Mouse (Mus musculus): ENCODE results near the gene Slc39a13. TPM values are rescaled to one million over a fixed set of nuclear protein-coding genes. Genes with fewer than 3 reads are reported as not detected.

Slc39a13 gene
- total and polyA plus RNA-seq, 2 experiments from 2014 or later: 22.7 to 40.3 TPM

DNA sequence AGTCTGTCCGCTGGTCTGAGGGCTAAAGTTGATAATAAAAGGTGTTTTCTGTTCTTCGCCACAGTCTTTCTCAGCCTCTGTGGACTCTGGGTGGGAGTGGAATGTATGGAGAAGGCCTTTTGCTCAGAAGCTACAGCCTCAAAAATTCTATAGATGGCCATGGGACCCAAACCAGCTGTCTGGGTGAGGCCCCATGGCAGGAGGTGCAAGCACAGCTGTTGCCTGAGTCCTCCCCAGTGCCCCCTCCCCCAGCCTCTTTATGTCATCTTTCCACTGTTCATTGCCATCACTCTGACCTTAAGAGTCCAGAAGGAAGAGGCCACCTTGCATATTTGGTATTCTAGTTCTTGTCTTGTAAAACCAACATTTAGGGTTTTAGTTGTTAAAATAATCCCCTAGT lies 10.8 kb downstream of the Slc39a13 start:
- no peak overlapping the region for H3K9ac ChIP-seq (replicated peaks; ENCODE audit: low read length, poor library complexity, severe bottlenecking)
- no peak for TF ChIP-seq CTCF (IDR thresholded peaks at IDR 0.05)
- no peaks in the 10 kb centered on the region for H3K27me3 ChIP-seq (ENCODE audit: insufficient read depth, low read length)
- H3K27ac ChIP-seq (ENCODE audit: low read depth, low read length): no peak overlapping the region
- H3K4me3 ChIP-seq (ENCODE audit: low read depth, low read length): no peak overlapping the region
- peaks cover 3% of the 10 kb centered on the region; the same call in 1 of the 2 replicates for H3K4me1 ChIP-seq (ENCODE audit: insufficient read depth, low read length)
- WGBS: 95% methylated on average over 2 of the region's 2 CpGs
- H3K36me3 ChIP-seq (ENCODE audit: insufficient read depth, low read length): peaks cover 58% of the 10 kb centered on the region
- no peak for ATAC-seq (ENCODE audit: low FRiP score)
- DNase-seq (ENCODE audit: low spot score): no peak
- H3K4me2 ChIP-seq (ENCODE audit: low read depth, low read length, poor library complexity, severe bottlenecking): no peak overlapping the region
- no peaks in the 10 kb centered on the region for H3K9me3 ChIP-seq (ENCODE audit: low read length)

GRCm38 (mm10) chr2:91058435-91058834 lies 11.8 kb downstream of the Slc39a13 start:
- no peak for TF ChIP-seq CTCF (IDR thresholded peaks at IDR 0.05)
- H3K4me1 ChIP-seq (ENCODE audit: insufficient read depth, low read length): peaks cover 3% of the 10 kb centered on the region; the same call in 1 of the 2 replicates
- H3K36me3 ChIP-seq (ENCODE audit: insufficient read depth, low read length): peaks cover 53% of the 10 kb centered on the region
- H3K9me3 ChIP-seq (ENCODE audit: low read length): no peaks in the 10 kb centered on the region
- 92% methylated on average over 5 of the region's 5 CpGs for WGBS
- DNase-seq (ENCODE audit: low spot score) (no peak), ATAC-seq (ENCODE audit: low FRiP score) (no peak)
- H3K27me3 ChIP-seq (ENCODE audit: insufficient read depth, low read length): no peaks in the 10 kb centered on the region
- no peak overlapping the region for H3K9ac ChIP-seq (replicated peaks; ENCODE audit: low read length, poor library complexity, severe bottlenecking)
- no peak overlapping the region for H3K27ac ChIP-seq (ENCODE audit: low read depth, low read length)
- no peak overlapping the region for H3K4me2 ChIP-seq (ENCODE audit: low read depth, low read length, poor library complexity, severe bottlenecking)
- H3K4me3 ChIP-seq (ENCODE audit: low read depth, low read length): no peak overlapping the region

DNA sequence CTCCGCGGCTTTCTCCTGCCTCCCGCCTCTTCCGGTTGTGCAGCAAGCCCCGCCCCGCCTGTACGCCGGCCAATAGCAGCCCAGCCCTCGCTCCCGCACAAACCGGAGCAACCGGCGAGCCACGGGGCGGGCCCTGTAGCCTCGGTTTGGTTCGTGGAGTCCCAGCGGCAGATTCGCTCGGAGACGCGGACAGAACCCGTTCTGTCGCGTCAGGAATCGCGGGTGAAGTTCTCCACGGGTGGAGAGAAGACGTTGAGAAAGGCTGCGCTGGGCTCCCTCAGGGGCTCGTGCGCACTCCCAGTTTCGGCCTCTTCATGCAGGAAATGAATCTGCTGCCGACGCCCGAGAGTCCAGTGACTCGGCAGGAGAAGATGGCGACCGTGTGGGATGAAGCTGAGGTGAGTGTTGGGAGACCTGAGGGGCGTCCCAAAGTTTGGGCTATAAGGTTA lies 16.3 kb downstream of the Slc39a13 start, which contains the start of gene Psmc3:
Gene Psmc3 (plus strand): TSS at position 76 of the 449 bp plus-strand sequence.
- no peak for TF ChIP-seq CTCF (IDR thresholded peaks at IDR 0.05)
- Histone ChIP-seq H3K4me3 (ENCODE audit: low read depth, low read length) (peak within 1 kb of the TSS; percentile 80), H3K9me3 (ENCODE audit: low read length) (no peaks in the 10 kb centered on the region), H3K9ac (replicated peaks; ENCODE audit: low read length, poor library complexity, severe bottlenecking) (peak within 1 kb of the TSS; percentile 84), H3K4me2 (ENCODE audit: low read depth, low read length, poor library complexity, severe bottlenecking) (peak within 1 kb of the TSS; percentile 85), H3K4me1 (ENCODE audit: insufficient read depth, low read length) (peaks cover 3% of the 10 kb centered on the region; the same call in 1 of the 2 replicates), H3K36me3 (ENCODE audit: insufficient read depth, low read length) (peaks cover 33% of the 10 kb centered on the region), H3K27me3 (ENCODE audit: insufficient read depth, low read length) (no peaks in the 10 kb centered on the region), H3K27ac (ENCODE audit: low read depth, low read length) (peak within 1 kb of the TSS; percentile 97)
- ATAC-seq (ENCODE audit: low FRiP score) (peak; percentile 98), DNase-seq (ENCODE audit: low spot score) (peak; percentile 95)
- WGBS: under 1% methylated on average over 40 of the region's 40 CpGs

DNA sequence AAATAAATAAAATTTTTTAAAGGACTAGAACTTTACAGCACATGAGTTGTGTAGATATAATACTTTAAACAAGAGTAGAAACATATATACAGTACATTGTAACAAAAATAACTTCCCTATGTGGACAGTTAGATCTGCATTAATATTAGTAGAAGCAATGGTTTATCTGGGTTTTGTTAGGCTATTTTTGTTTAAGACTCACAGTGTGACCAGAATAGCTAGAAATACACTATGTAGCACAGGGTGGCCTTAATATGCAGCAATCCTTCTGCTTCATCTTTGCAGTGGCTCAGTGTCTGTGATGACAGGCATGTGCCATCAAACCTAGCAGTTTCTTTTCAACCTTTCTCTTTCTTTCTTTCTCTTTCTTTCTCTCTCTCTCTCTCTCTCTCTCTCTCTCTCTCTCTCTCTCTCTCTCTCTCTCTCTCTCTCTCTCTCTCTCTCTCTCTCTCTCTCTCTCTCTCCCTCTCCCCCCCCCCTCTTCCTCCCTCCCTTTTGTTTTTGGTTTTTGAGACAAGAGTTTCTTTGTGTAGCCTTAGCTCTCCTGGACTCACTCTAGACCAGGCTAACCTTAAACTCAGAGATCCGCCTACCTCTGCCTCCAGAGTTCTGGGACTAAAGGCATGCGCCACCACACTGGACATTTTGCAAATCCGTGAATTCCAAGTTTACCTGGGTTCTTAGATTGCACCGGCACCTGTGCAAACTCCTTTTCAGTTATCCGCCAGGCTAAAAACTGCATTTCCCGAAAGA lies 16.9 kb downstream of the Slc39a13 start:
- Histone ChIP-seq H3K36me3 (ENCODE audit: insufficient read depth, low read length) (peaks cover 28% of the 10 kb centered on the region), H3K4me2 (ENCODE audit: low read depth, low read length, poor library complexity, severe bottlenecking) (peak overlapping the region; percentile 85), H3K9ac (replicated peaks; ENCODE audit: low read length, poor library complexity, severe bottlenecking) (peak overlapping the region; percentile 84; the same call in 1 of the 2 replicates), H3K4me3 (ENCODE audit: low read depth, low read length) (peak overlapping the region; percentile 80), H3K27me3 (ENCODE audit: insufficient read depth, low read length) (no peaks in the 10 kb centered on the region), H3K9me3 (ENCODE audit: low read length) (no peaks in the 10 kb centered on the region), H3K27ac (ENCODE audit: low read depth, low read length) (no peak overlapping the region; the same call in 1 of the 2 replicates), H3K4me1 (ENCODE audit: insufficient read depth, low read length) (peaks cover 3% of the 10 kb centered on the region; the same call in 1 of the 2 replicates)
- 0% methylated on average over 6 of the region's 6 CpGs for WGBS
- peak; percentile 47; the same call in 1 of the 2 replicates for ATAC-seq (ENCODE audit: low FRiP score)
- TF ChIP-seq CTCF (IDR thresholded peaks at IDR 0.05): no peak
- no peak for DNase-seq (ENCODE audit: low spot score)

DNA sequence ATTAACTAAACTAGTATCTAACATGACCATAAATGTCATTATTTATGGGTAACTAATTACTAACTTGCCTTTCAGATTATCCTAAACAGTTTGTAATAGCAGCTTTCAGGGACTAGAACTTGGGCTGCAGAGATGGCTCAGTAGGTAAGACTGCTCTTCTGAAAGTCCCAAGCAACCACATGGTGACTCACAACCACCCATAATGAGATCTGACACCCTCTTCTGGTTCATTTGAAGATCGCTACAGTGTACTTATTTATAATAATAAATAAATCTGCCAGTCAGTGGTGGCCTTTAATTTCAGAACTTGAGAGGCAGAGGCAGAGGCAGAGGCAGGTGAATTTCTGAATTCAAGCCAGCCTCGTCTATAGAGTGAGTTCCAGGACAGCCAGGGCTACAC lies 17.5 kb downstream of the Slc39a13 start:
- no peak for DNase-seq (ENCODE audit: low spot score)
- TF ChIP-seq CTCF (IDR thresholded peaks at IDR 0.05): peak; percentile 26; the same call in 1 of the 2 replicates
- H3K9me3 ChIP-seq (ENCODE audit: low read length): no peaks in the 10 kb centered on the region
- H3K36me3 ChIP-seq (ENCODE audit: insufficient read depth, low read length): peaks cover 22% of the 10 kb centered on the region
- no peak overlapping the region for H3K9ac ChIP-seq (replicated peaks; ENCODE audit: low read length, poor library complexity, severe bottlenecking)
- peaks cover 3% of the 10 kb centered on the region; the same call in 1 of the 2 replicates for H3K4me1 ChIP-seq (ENCODE audit: insufficient read depth, low read length)
- ATAC-seq (ENCODE audit: low FRiP score): no peak
- H3K4me3 ChIP-seq (ENCODE audit: low read depth, low read length): no peak overlapping the region
- no peak overlapping the region for H3K4me2 ChIP-seq (ENCODE audit: low read depth, low read length, poor library complexity, severe bottlenecking)
- no peaks in the 10 kb centered on the region for H3K27me3 ChIP-seq (ENCODE audit: insufficient read depth, low read length)
- WGBS: 60% methylated on average over 2 of the region's 2 CpGs
- H3K27ac ChIP-seq (ENCODE audit: low read depth, low read length): no peak overlapping the region

GRCm38 (mm10) chr2:91051917-91052316 lies 18.3 kb downstream of the Slc39a13 start:
- TF ChIP-seq CTCF (IDR thresholded peaks at IDR 0.05): no peak
- no peak overlapping the region for H3K4me2 ChIP-seq (ENCODE audit: low read depth, low read length, poor library complexity, severe bottlenecking)
- H3K4me3 ChIP-seq (ENCODE audit: low read depth, low read length): no peak overlapping the region
- WGBS: 89% methylated on average over 3 of the region's 3 CpGs
- peaks cover 16% of the 10 kb centered on the region; the same call in 1 of the 2 replicates for H3K36me3 ChIP-seq (ENCODE audit: insufficient read depth, low read length)
- no peak for DNase-seq (ENCODE audit: low spot score)
- H3K4me1 ChIP-seq (ENCODE audit: insufficient read depth, low read length): peaks cover 3% of the 10 kb centered on the region; the same call in 1 of the 2 replicates
- no peak overlapping the region for H3K27ac ChIP-seq (ENCODE audit: low read depth, low read length)
- no peak for ATAC-seq (ENCODE audit: low FRiP score)
- no peak overlapping the region for H3K9ac ChIP-seq (replicated peaks; ENCODE audit: low read length, poor library complexity, severe bottlenecking)
- H3K27me3 ChIP-seq (ENCODE audit: insufficient read depth, low read length): no peaks in the 10 kb centered on the region
- H3K9me3 ChIP-seq (ENCODE audit: low read length): no peaks in the 10 kb centered on the region
